8 mouse cellular contexts compared by ENCODE assay signal in the genomic region with DNA sequence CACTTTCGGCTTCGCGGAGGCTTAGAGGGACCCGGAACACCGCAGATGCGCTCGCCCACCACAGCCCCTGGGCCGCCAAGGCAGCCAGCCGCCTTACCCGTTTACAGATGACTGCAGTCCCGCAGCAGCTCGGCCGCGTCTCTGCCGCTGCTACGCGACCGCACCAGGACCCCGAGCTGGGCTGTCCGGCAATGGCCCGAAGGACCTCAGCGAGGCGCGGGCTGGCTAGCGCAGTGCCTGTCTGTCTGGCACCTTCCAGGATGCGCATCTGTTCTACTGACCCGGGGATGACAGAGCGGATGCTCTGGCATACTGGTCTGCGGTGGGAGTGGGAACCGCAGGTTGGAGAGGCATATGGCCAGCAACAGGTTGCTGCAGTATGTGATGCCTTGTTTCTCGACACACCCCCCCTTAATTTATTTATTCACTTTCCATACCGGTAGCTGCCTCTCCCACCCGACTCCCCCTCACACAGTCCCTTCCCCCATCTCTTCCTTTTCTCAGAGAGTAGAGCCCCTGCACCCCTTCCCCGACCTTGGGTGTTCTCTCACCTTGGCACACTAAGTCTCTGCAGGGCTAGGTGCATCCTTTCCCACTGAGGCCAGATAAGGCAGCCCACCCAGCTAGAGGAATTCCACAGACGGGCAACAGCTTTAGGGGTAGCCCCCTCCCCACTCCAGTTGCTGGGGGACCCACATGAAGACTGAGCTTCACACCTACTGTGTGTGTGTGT. TPM values are rescaled to one million over a fixed set of nuclear protein-coding genes. Genes with fewer than 3 reads are reported as not detected.
DNase-seq lines count a peak whose midpoint lies in the region; ATAC-seq and TF ChIP-seq lines count a peak whose summit lies in the region.

TSS of gene Rabl2 (minus strand) at position 201 of the 733 bp plus-strand sequence.

- under 1% methylated on average over 35 of the region's 35 CpGs for WGBS in hindbrain, embryonic 10.5 days
- under 1% methylated on average over 33 of the region's 35 CpGs for WGBS in lung, postnatal 0 days

- H3K4me1 ChIP-seq in hindbrain, embryonic 10.5 days (replicated peaks): peaks cover 22% of the 10 kb centered on the region
- peaks cover 3% of the 10 kb centered on the region; the same call in 1 of the 2 replicates for H3K4me1 ChIP-seq in lung, postnatal 0 days (ENCODE audit: insufficient read depth, low read depth, low read length)

- H3K9me3 ChIP-seq in hindbrain, embryonic 10.5 days: no peaks in the 10 kb centered on the region
- no peaks in the 10 kb centered on the region for H3K9me3 ChIP-seq in lung, postnatal 0 days (ENCODE audit: low read length)

- peak; percentile 92 for ATAC-seq in frontal cortex, adult (ENCODE audit: low TSS enrichment)
- ATAC-seq in lung, postnatal 0 days: peak; percentile 98

- peak within 1 kb of the TSS; percentile 66 for H3K9ac ChIP-seq in lung, postnatal 0 days (replicated peaks; ENCODE audit: low read depth)

- H3K27me3 ChIP-seq in hindbrain, embryonic 10.5 days (ENCODE audit: insufficient read depth, poor library complexity, severe bottlenecking): no peaks in the 10 kb centered on the region
- no peaks in the 10 kb centered on the region for H3K27me3 ChIP-seq in lung, postnatal 0 days (replicated peaks; ENCODE audit: insufficient read depth, low read length)

- TF ChIP-seq CTCF in lung, postnatal 0 days (IDR thresholded peaks at IDR 0.05): no peak; the same call in 1 of the 2 replicates

- TF ChIP-seq EP300 in lung, postnatal 0 days (IDR thresholded peaks at IDR 0.05): peak; percentile 33; the same call in 1 of the 2 replicates

- H3K4me2 ChIP-seq in lung, postnatal 0 days (replicated peaks; ENCODE audit: low read depth, low read length): peak within 1 kb of the TSS; percentile 75

- H3K27ac ChIP-seq in hindbrain, embryonic 10.5 days: peak within 1 kb of the TSS; percentile 88
- H3K27ac ChIP-seq in lung, postnatal 0 days (ENCODE audit: low read length): no peak within 1 kb of the TSS

- H3K4me3 ChIP-seq in hindbrain, embryonic 10.5 days: peak within 1 kb of the TSS; percentile 89
- peak within 1 kb of the TSS; percentile 73 for H3K4me3 ChIP-seq in lung, postnatal 0 days (ENCODE audit: low read depth, low read length)

- peaks cover 19% of the 10 kb centered on the region for H3K36me3 ChIP-seq in hindbrain, embryonic 10.5 days
- H3K36me3 ChIP-seq in lung, postnatal 0 days (ENCODE audit: insufficient read depth, low read length): no peaks in the 10 kb centered on the region

- DNase-seq in MN1 (ENCODE audit: low spot score): peak; percentile 95
- peak; percentile 83 for DNase-seq in cerebellum, adult 9-10 months
- DNase-seq in hindbrain, embryonic 10.5 days (ENCODE audit: low spot score): peak; percentile 95
- peak; percentile 80 for DNase-seq in layer of hippocampus, adult 9-11 months
- DNase-seq in lung, postnatal 0 days (ENCODE audit: low spot score): peak; percentile 93
- peak; percentile 87 for DNase-seq in ovary, postnatal 14 days (ENCODE audit: low spot score)
- peak; percentile 77 for DNase-seq in thymus, postnatal 14 days

RNA-seq across cellular contexts. Expression of gene Rabl2, which starts in this region (rescaled TPM):
- 76.7 and 88.1 TPM in 2 replicates for polyA plus RNA-seq in hindbrain, embryonic 10.5 days (2016; fragmentation: Nextera tagmentation; extraction: Ambion mirVana)
- polyA plus RNA-seq in lung, postnatal 0 days (2015; fragmentation: Nextera tagmentation; extraction: Ambion mirVana): 23.1 and 24.2 TPM in 2 replicates
